Mouse (Mus musculus) frontal cortex, adult (tissue): ENCODE results near the gene Riiad1.

Experiments
- ATAC-seq: cut with Nextera tagmentation; 2 replicates; pipeline ENCODE4 v1.9.2; 2017; ENCODE audit warnings: mild to moderate bottlenecking, moderate library complexity, mixed read lengths; ENCODE audit not compliant: low TSS enrichment

Gene Riiad1

DNA sequence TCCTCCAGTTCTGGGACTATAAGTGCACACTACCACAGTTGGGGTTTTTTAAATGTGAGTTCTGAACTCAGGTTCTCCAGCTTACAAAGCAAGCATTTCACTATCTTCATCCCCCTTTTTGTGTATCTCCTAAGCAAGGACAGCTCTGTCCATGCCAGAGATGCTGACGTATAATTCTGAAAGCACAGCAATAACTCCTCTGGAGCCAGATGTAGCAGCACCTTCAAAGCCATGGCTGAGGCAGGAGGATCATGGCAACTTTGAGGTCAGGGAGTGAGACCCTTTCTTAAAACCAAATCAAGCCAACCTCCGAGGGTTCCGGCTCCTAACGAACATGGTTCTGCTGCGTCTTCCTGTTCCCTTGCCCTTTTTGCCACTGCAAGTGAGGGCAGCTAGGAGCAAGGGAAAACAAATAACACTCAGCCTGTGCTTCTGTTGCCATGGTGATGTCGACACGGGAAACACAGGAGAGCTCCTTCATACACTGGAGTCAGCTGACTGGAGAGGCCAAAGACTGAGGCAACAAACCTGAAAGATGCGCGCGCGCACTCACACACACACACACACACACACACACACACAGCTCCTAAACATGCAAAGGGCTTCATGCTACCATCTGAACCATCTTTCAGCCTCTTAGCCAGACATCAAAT lies 16.1 kb downstream of the Riiad1 start:
- no peak for ATAC-seq

DNA sequence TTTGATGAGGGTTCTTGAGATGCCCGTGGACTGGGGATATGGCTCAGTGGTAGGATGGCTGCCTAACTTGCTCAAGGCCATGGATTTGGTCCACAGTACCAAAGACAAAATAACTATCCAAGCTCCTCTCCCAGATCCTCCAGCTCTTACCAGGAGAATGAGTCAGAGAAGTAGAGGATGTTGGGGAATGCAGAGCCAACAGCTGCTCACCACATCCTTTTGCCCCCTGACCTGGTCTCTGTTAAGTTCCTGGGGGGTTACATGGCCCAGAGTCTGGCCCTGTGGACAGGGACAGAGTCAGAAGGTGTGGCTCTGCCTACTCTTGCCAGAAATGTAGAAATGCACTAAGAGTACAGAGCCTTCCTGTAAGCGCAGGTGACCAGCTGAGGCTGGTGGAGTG lies 20.3 kb downstream of the Riiad1 start:
- no peak for ATAC-seq

DNA sequence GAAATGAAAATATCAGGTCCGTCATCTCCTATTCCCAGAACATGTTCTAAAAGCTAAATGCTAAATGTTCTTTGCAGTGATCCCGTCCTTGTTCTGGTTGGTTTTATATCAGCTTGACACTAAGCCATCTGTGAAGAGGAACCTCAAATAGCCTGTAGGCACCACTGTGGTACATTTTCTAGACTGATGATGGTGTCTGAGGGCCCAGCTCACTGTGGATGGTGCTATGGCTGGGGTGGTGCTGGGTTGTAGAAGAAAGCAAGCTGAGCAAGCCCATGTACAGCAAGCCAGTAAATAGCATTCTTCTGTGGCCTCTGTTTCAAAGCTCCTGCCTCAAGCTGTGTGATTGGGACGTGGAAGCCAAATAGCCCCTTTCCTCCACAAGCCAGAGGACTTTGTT lies 23.1 kb downstream of the Riiad1 start:
- ATAC-seq: peak; percentile 29; the same call in 1 of the 2 replicates

DNA sequence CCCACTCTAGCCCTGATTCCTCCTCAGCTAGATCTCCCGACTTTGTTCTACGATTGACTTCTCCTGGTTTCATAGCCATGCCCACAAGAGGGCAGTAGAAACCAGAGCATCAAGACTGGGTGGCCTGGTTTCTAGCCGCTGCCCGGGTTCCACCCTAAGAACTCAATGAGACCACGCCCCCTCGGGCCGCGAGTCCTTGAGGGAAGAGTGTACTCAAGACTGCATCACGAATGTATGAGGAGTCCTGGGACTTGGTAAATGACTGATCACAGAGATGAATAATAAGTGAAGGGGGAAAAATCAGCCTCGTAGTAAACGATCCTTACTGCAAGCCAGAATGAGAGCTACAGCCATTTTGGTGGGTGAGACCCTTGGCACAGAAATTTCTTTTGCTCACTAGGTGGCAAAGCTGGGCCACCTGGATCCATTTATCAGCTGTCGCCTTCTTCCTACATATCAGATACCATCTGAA lies 23.6 kb downstream of the Riiad1 start:
- ATAC-seq: peak; percentile 92

DNA sequence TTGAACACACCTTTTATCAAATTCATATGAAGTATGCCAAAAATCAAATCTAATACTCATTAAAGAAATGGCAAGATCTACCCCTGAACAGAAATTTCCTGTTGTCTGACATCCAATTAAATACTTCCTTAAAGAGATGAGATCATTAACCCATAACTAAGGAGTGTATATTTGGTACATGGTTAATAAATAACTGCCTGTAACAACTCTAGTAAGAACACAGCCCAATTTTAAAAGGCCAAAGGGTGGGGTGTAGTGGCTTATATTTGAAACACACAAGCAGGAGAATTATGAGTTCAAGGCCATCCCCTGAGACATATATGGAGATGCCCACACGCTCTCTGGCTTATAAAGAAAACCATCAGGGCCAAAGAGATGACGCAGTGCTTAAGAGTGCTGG lies 30.8 kb downstream of the Riiad1 start:
- no peak for ATAC-seq

DNA sequence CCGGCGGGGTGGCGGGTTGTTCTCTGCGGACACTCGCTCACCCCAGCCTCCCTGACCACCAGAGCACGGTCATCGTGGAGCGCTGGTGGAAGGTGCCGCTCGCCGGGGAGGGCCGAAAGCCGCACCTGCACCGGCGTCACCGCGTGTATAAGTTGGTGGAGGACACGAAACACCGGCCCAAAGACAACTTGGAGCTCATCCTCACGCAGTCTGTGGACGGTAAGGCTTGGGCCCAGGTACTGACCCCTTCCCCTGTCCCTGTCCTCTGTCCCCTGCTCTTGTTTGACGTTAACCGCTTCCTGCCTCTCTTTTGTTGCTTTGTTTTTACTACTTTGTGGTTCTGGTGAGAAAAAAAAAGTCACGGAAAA lies 36.6 kb downstream of the Riiad1 start, which contains the start of gene Oaz3:
Gene Oaz3 (minus strand): TSS at position 319 of the 368 bp plus-strand sequence.
- peak; percentile 39 for ATAC-seq

DNA sequence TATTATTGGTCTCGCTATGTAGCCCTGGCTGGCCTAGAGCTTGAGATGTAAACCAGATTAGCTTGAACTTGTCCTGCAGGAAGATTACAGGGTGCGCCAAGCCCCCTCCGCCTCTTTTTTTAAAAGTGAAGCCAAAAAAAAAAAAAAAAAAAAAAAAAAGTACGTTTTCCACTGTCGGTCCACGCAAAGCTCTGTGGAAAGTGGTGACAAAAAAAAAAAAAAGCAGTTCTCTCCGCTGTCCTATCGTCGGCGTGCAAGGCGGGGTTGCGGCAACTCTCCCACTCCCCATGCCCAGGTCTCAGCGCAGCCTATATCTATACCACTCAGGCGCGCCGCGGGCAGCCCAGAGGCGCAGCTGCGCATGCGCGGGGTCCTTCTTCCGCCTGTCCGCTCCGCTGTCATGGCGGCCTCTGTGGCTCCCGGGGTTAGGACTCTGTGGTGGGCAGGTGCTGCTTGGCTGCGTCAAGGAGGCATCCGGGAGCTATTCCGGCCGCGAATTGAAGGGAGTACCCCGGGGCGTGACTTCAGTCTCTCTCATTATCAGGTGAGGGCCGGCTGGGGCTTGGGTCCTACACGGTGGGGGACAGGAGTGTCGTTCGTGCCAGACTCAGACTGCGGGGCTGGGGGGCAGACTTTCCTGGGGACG lies 37.1 kb downstream of the Riiad1 start, which contains the start of gene Mrpl9:
Gene Mrpl9 (plus strand): TSS at position 368 of the 646 bp plus-strand sequence.
- peak; percentile 96 for ATAC-seq

DNA sequence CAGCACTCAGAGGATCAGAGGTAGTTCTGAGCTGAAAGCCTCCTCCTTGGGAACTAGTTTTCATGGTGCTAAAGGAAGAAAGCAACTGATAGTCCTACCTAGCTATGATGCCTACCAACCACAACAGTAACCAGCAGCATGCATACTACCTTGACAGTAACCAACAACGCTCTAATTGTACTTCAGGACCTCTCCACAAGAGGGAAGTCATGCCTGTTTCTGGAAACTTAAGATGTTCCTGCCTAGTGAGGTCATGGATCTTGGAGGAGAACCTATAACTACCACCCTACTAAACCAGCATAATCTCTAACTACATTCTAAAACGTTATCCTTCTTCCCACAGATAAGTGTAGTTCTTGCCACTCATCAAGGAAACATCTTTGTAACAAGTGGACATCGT lies 39.0 kb downstream of the Riiad1 start:
- ATAC-seq: peak; percentile 56; the same call in 1 of the 2 replicates

DNA sequence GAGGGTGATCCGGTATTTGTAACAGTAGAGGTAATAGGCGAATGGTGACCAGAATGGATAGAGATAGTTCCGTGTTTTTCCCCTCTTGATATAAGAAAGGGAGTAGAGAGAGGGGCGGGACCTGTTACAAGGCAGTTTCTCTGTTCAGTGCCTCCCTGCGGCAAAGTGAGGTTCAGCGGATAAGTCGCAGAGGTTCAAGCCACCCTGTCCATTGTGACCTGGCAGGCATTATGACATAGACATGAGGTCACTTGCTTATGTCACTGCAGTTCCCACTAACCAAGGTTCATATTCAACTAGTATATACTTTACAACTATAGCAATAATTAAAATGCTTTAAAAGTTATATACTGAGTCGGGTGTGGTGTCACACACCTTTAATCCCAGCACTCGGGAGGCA lies 43.7 kb downstream of the Riiad1 start:
- ATAC-seq: no peak

DNA sequence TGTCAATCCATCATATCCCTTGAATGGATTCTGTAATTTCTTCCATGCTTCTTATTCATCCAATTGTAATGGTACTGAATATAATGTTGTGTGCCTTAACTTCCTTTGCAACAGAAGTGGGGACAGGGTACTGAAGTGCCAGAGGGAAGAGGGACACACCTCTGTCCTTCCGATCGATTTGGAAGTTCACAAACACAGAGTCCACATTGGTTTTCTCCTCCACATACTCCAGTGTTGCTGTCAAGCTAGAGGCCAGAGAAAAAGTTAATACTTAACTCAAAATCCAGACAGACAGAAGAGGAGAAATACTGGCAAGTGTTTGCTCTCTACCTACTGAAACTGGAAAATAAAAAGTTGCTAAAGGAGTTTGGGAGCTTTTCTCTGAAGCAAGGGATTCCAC lies 45.8 kb downstream of the Riiad1 start:
- no peak for ATAC-seq

DNA sequence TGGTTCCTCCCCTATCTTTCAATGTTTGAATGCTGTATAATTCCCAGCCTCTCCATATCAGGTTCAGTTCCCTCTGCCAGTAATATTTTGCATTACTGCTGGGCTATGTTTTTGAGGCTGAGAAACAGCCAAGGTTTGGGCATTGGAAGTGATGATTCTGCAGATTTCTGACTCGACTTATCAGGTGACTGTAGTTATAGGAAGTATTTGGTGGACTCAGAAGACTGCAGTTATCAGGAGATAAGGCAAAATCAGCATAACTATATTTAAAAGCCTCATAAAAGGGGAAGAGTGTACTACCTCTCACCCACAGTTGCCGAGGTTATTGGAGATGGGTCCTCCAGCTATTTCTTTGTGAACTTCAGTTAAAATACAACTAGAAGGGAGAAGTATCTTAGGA lies 49.2 kb downstream of the Riiad1 start:
- ATAC-seq: no peak
